In the genomic region with DNA sequence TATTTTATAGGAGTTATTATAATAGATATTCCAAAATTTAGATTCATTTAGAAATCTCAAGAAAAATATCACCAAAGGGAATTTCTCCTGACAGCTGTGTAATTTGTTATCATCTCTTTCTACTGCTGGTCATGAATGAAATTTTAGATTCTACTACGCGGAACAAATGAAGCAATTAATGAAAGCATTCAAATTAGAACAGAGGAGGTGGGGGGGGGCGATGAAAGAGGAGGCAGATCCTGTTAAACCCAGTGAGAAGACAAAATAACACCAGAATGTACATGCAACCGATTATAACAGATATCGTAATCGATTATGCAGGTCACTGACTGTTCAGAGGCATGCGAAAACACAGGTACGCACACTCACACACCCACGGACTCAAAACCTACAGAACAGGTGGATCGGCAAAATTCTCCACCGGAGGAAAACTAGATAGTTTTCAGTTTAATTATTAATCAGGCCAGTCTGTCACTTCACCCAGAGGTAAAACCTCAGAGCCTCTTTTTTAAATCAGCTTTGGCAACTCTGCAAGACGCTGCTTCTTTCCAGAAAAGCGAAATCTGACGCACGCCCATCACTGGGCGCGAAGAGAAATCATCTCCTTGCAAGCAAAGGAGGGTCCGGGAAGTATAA, we compare ENCODE assay signal across 8 mouse cellular contexts. TPM values are rescaled to one million over a fixed set of nuclear protein-coding genes. Genes with fewer than 3 reads are reported as not detected.
A peak's percentile ranks its signal among the peaks of the same experiment; 100 is the strongest.
DNase-seq lines count a peak whose midpoint lies in the region; ATAC-seq and TF ChIP-seq lines count a peak whose summit lies in the region.

No protein-coding gene starts in this region.

- peak overlapping the region; percentile 79 for H3K27ac ChIP-seq in heart, embryonic 15.5 days
- peak overlapping the region; percentile 89 for H3K27ac ChIP-seq in forebrain, postnatal 0 days (ENCODE audit: low read depth, low read length)
- no peak overlapping the region for H3K27ac ChIP-seq in limb, embryonic 14.5 days (replicated peaks; ENCODE audit: low read depth, low read length)

- H3K4me1 ChIP-seq in heart, embryonic 15.5 days (replicated peaks), result peaks cover 3% of the 10 kb centered on the region; the same call in 1 of the 2 replicates
- peaks cover 10% of the 10 kb centered on the region for H3K4me1 ChIP-seq in forebrain, postnatal 0 days (ENCODE audit: insufficient read depth)
- H3K4me1 ChIP-seq in limb, embryonic 14.5 days (ENCODE audit: control insufficient read depth, insufficient read depth, low read length), result no peaks in the 10 kb centered on the region; the same call in 1 of the 2 replicates

- H3K9me3 ChIP-seq in heart, embryonic 15.5 days (replicated peaks), result no peaks in the 10 kb centered on the region
- no peaks in the 10 kb centered on the region for H3K9me3 ChIP-seq in forebrain, postnatal 0 days (ENCODE audit: low read length)
- H3K9me3 ChIP-seq in limb, embryonic 14.5 days (ENCODE audit: control insufficient read depth, low read length), result no peaks in the 10 kb centered on the region

- TF ChIP-seq CTCF in forebrain, postnatal 0 days (IDR thresholded peaks at IDR 0.05; ENCODE audit: low read depth), result no peak

- intact Hi-C loops in left cerebral cortex, postnatal 10 days (cut with DNase I), result loop anchor here (10.0 kb wide), 2 partner anchors 98 to 438 kb away; no protein-coding TSS in a partner anchor

- no peak for DNase-seq in heart, adult 11 months
- peak; percentile 24 for DNase-seq in MN1 (ENCODE audit: low spot score)
- DNase-seq in forebrain, postnatal 0 days, result peak; percentile 33
- DNase-seq in limb, embryonic 14.5 days (ENCODE audit: low spot score), result no peak
- peak; percentile 26 for DNase-seq in retina, postnatal 1 day
- DNase-seq in left cerebral cortex, postnatal 10 days (ENCODE audit: extremely low spot score in 1 of 2, low spot score in 2 of 2), result no peak
- no peak for DNase-seq in frontal cortex, postnatal 14 days (ENCODE audit: low spot score in 2 of 2)

- no peak for TF ChIP-seq POLR2A in limb, embryonic 14.5 days (IDR thresholded peaks at IDR 0.05; ENCODE audit: borderline replicate concordance, extremely low read depth, insufficient read depth, insufficient read length)

- H3K9ac ChIP-seq in heart, embryonic 15.5 days, result peak overlapping the region; percentile 71
- H3K9ac ChIP-seq in forebrain, postnatal 0 days, result peak overlapping the region; percentile 88
- peak overlapping the region; percentile 75 for H3K9ac ChIP-seq in limb, embryonic 14.5 days (ENCODE audit: low read depth, low read length, severe bottlenecking)

- no peaks in the 10 kb centered on the region for H3K27me3 ChIP-seq in heart, embryonic 15.5 days
- H3K27me3 ChIP-seq in forebrain, postnatal 0 days (ENCODE audit: insufficient read depth, low read length), result no peaks in the 10 kb centered on the region
- H3K27me3 ChIP-seq in limb, embryonic 14.5 days (ENCODE audit: control insufficient read depth, insufficient read depth, low read length), result no peaks in the 10 kb centered on the region

- 5% methylated on average over 18 of the region's 18 CpGs for WGBS in heart, embryonic 15.5 days
- WGBS in forebrain, postnatal 0 days, result under 1% methylated on average over 18 of the region's 18 CpGs
- WGBS in limb, embryonic 14.5 days, result 5% methylated on average over 18 of the region's 18 CpGs

- H3K4me2 ChIP-seq in heart, embryonic 15.5 days, result peak overlapping the region; percentile 99
- peak overlapping the region; percentile 72 for H3K4me2 ChIP-seq in forebrain, postnatal 0 days (ENCODE audit: low read depth)
- H3K4me2 ChIP-seq in limb, embryonic 14.5 days (replicated peaks; ENCODE audit: low read depth, low read length, severe bottlenecking), result peak overlapping the region; percentile 93

- H3K4me3 ChIP-seq in heart, embryonic 15.5 days, result peak overlapping the region; percentile 77
- H3K4me3 ChIP-seq in forebrain, postnatal 0 days (ENCODE audit: low read depth, low read length), result peak overlapping the region; percentile 61
- peak overlapping the region; percentile 73 for H3K4me3 ChIP-seq in limb, embryonic 14.5 days (replicated peaks; ENCODE audit: low read length)

- no peak for ATAC-seq in heart, embryonic 15.5 days (replicated peaks; ENCODE audit: insufficient number of reproducible peaks, insufficient read depth, low FRiP score, low read depth)
- ATAC-seq in forebrain, postnatal 0 days, result peak; percentile 15; the same call in 1 of the 2 replicates
- no peak for ATAC-seq in limb, embryonic 14.5 days (ENCODE audit: low FRiP score, low read depth)

- no peaks in the 10 kb centered on the region for H3K36me3 ChIP-seq in heart, embryonic 15.5 days
- H3K36me3 ChIP-seq in forebrain, postnatal 0 days (ENCODE audit: insufficient read depth), result 0 out of 2 replicates have a peak, but pooled peaks cover 1% of the 10 kb centered on the region
- no peaks in the 10 kb centered on the region for H3K36me3 ChIP-seq in limb, embryonic 14.5 days (ENCODE audit: control insufficient read depth, insufficient read depth, low read length)

RNA-seq across cellular contexts. Expression of a gene that starts 0.8 kb away (rescaled TPM):
- polyA plus RNA-seq in heart, embryonic 15.5 days (2015; fragmentation: Nextera tagmentation; extraction: Ambion mirVana), result 2.5 and 2.8 TPM in 2 replicates
- 53.9 and 87.2 TPM in 2 replicates for total RNA-seq in forebrain, postnatal 0 days (2014; rRNA removed)
- polyA plus RNA-seq in forebrain, postnatal 0 days (2015; fragmentation: Nextera tagmentation; extraction: Ambion mirVana), result 9.1 and 18.2 TPM in 2 replicates
- 3.3 and 3.5 TPM in 2 replicates for polyA plus RNA-seq in limb, embryonic 14.5 days (2012; rRNA removed)
- polyA plus RNA-seq in limb, embryonic 14.5 days (2014; fragmentation: Nextera tagmentation; extraction: Ambion mirVana), result 6.4 and 7.2 TPM in 2 replicates
- 10 to 100 TPM; 53.1 to 53.3 TPM for total RNA-seq in left cerebral cortex, postnatal 10 days (2021)

Comparison
In these comparisons a context has a peak if more than half of its experiments do, and no peak if none do; other contexts are left out.
1. DNase-seq: peak in MN1 (single experiment), forebrain, postnatal 0 days (single experiment) and retina, postnatal 1 day (single experiment); none in heart, adult 11 months (single experiment), limb, embryonic 14.5 days (single experiment), left cerebral cortex, postnatal 10 days (0 of 2) and frontal cortex, postnatal 14 days (0 of 2).
2. Peak in every context shown above with its lines, with median percentiles within 50 percentile points of each other: H3K4me2 ChIP-seq, H3K4me3 ChIP-seq and H3K9ac ChIP-seq.